Mouse (Mus musculus): ENCODE measurements around the gene Gm47189. TPM values are rescaled to one million over a fixed set of nuclear protein-coding genes. Genes with fewer than 3 reads are reported as not detected.
"Not testable (repeated sequence)": the region's sequence is repeated elsewhere in the genome, so short reads cannot be mapped to it uniquely, and the experiment has no call there.

Gene Gm47189
- polyA plus RNA-seq (2012; rRNA removed), result not detected in 2 replicates

DNA sequence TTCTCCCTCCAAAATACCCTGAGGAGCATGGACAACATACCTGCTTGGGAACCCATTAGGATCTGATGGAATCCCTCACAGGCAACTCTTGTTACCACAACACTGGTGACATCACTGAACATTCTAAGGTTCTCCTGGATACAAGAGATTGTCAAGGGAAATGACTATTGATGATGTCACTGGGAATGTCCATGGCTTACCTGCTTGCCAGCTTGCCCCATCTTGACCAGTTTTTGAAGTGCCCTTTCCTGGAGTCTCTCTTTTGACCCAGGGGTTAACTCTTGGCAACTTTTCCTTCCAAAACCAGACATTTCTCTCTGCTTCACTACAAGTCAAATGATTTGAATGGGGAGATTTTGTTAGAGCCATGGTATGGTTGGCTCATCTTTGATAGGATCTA is at the start of gene Gm47189:
TSS of gene Gm47189 (minus strand) at position 101 of the 400 bp plus-strand sequence.
- not testable (repeated sequence) for DNase-seq (ENCODE audit: low read depth)

GRCm38 (mm10) chr14:41755931-41756330 is 16.3 kb downstream of the Gm47189 start:
- DNase-seq (ENCODE audit: low read depth), result not testable (repeated sequence)

- not testable (repeated sequence) for DNase-seq (ENCODE audit: low read depth)
Observed at GRCm38 (mm10) chr14:41750514-41750913, 21.7 kb downstream of the Gm47189 start, which contains the start of gene Gm7929. Gene Gm7929 (minus strand): TSS chr14:41750614.

- not testable (repeated sequence) for DNase-seq (ENCODE audit: low read depth)
Observed at GRCm38 (mm10) chr14:41723437-41723836, 48.8 kb downstream of the Gm47189 start.

DNA sequence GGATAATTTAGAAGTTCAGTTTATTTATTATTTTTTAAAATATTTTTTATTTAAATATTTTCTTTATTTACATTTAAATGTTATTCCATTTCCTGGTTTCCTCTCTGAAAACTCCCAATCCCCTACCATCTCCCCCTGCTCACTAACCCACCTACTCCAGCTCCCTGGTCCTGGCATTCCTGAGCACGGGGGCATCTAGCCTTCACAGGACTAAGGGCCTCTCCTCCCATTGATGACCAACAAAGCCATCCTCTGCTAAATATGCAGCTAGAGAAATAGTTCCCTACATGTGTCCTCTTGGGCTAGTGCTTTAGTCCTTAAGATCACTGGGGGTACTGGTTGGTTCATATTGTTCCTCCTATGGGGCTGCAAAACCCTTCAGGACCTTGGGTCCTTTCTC is 55.1 kb downstream of the Gm47189 start:
- not testable (repeated sequence) for DNase-seq (ENCODE audit: low read depth)

Other genes starting within 250 kb of the Gm47189 start
- not detected in 2 replicates for gene Gm7970, start 216.9 kb downstream of the Gm47189 start, polyA plus RNA-seq (2012; rRNA removed)
- gene 1700049E17Rik2, start 199.2 kb downstream of the Gm47189 start, polyA plus RNA-seq (2012; rRNA removed), result not detected in 2 replicates
- gene Gm3072, start 147.8 kb downstream of the Gm47189 start, polyA plus RNA-seq (2012; rRNA removed), result not detected in 2 replicates
- not detected in 2 replicates for gene Gm3676, start 126.0 kb downstream of the Gm47189 start, polyA plus RNA-seq (2012; rRNA removed)
- not detected in 2 replicates for gene Gm8068, start 70.6 kb downstream of the Gm47189 start, polyA plus RNA-seq (2012; rRNA removed)
- gene Gm7929, start 21.8 kb downstream of the Gm47189 start, polyA plus RNA-seq (2012; rRNA removed), result not detected in 2 replicates
- gene Gm7980, start 134.8 kb upstream of the Gm47189 start, polyA plus RNA-seq (2012; rRNA removed), result not detected in 2 replicates
- gene 1700049E17Rik1, start 152.5 kb upstream of the Gm47189 start, polyA plus RNA-seq (2012; rRNA removed), result not detected in 2 replicates
- not detected in 2 replicates for gene 1700024B05Rik, start 171.6 kb upstream of the Gm47189 start, polyA plus RNA-seq (2012; rRNA removed)
- gene Gm6401, start 195.5 kb upstream of the Gm47189 start, polyA plus RNA-seq (2012; rRNA removed), result not detected in 2 replicates
- not detected in 2 replicates for gene Gm3543, start 210.9 kb upstream of the Gm47189 start, polyA plus RNA-seq (2012; rRNA removed)